Mouse (Mus musculus): ENCODE results near the gene Hoxa9. TPM values are rescaled to one million over a fixed set of nuclear protein-coding genes. Genes with fewer than 3 reads are reported as not detected.

The Hoxa9 gene
- 0.43 TPM for polyA plus RNA-seq (2014; fragmentation: Illumina TruSeq; extraction: RNeasy Lipid Tissue Mini Kit (QIAGEN cat#74804); ENCODE audit: low read depth, low replicate concordance)

DNA sequence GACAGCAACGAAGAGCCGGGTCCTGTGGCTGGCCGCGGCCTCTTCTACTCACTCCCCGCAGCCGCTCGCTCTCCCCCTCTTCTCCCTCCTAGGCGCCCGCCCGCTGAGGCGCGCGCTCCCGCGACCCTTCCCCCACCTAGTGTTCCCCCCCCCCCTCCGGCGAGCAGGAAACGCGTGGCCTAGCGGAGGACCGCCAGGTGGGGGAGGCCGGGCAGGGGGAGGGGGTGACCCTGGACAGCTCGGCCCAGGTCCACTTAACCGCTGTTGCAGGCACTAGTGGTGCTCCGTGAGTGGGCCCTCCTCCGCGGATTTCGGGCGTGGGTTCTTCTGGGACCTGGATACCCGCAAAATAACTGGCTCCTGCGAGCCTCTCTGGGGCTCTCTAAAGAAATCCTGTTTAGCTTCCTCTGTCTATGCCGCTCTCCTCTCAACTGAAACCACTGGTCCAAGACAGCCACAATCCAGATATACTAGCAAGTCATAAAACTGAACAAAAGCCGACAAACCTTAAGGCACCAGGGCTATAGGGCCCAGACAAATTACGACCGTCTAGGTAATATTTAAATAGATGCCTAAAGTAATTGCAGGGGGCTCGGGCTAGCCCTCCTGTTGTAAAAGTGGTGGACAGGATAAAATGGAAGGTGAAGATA, at the start of gene Hoxa9:
Gene Hoxa9 (minus strand): TSS at position 574 of the 650 bp plus-strand sequence.

DNA sequence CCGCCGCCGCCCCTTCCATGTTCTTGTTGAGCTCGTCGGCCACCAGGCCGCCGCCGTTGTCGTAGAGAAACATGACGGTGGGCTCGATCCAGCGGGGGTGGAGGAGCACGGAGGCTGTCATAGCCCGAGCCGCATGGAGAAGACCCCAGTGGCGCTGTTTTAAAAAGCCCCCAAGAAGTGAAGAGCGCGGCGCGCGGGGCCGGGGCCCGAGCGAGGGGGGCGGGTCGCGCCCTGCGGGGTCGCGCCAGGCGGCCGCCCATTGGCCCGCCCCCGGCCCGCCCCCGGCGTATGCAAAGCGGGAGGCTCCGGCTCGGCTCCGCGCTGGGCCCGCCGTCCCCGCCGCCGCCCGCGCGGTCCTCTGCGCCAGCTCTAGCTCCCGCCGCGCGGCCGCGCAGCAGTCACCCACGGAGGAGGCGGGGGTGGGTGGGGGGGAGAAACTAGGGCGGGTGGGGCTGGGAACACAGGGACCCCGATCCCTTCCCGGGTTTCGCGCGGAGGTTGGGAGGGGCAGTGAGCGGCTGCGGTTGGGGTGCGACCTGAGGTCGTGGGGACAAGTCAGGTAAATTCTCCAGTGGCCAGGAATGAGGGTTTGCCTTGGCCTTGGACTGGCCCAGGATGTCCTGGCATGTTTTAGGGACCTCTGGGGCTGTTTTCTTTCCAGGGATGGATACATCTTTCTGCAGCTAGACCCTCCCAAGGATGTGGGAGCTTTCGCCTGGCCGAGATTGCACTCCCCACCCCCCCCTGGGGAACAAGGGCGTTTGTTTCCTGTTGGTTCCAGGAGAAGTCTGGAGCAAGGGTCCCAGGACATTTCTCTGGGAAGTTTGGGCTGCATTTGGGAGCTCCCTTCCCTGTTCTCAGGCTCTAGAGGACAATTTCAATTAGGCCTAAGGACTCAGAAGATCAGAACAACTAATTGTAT, 30.0 kb upstream of the Hoxa9 start, which contains the start of gene Hoxa13:
Gene Hoxa13 (minus strand): TSS at position 227 of the 922 bp plus-strand sequence.

DNA sequence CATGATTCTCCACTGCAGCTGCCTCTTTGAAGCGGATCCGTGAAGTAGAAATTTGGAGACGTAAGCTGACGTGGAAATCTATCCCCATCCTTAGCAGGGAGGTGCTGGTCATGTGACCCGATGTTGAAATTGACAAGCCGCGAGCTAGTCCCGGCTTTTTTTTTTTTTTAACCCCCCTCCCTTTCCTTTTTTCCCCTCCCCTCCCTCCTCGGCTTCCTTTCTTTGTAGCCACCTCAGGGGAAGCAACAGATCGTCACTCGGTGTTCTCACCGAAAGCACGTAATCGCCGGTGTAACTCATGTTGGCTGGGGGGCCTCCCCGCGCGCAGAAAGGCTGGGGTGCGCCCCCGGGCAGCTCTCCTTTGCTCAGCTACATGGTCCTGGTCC, 14.9 kb upstream of the Hoxa9 start, which contains the start of gene Hoxa11:
Gene Hoxa11 (minus strand): TSS at position 54 of the 386 bp plus-strand sequence.

DNA sequence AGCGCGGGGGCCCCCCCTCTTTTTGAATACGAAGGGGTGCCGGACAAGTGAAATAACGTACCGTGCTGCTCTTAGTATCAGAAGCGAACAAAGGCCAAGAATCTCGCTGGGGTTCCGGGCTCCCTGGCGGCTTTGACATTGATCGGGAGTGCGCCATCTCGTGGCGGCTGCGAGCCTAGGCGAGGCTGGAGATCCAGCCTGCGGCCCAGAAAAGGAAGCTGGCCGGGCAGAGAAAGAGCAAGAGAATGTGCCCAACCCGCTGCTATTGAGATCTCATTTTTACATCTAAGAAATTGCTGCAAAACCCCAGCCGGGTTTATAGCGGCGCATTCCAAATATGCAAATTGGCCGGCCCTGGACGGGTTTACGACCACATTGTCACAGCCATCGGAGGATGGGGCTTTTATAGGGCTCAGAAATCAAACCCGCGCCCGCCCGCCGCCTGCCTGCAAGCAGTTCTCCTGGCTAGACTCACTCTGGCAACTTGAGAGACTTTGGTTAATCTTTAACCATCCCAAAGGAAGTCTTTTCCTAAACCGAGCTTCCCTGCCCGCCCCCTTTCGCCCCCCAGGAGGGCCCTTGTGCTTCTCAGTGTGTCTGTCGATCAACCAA, 9.6 kb upstream of the Hoxa9 start, which contains the start of gene Hoxa10:
Gene Hoxa10 (minus strand): TSS at position 466 of the 612 bp plus-strand sequence.

DNA sequence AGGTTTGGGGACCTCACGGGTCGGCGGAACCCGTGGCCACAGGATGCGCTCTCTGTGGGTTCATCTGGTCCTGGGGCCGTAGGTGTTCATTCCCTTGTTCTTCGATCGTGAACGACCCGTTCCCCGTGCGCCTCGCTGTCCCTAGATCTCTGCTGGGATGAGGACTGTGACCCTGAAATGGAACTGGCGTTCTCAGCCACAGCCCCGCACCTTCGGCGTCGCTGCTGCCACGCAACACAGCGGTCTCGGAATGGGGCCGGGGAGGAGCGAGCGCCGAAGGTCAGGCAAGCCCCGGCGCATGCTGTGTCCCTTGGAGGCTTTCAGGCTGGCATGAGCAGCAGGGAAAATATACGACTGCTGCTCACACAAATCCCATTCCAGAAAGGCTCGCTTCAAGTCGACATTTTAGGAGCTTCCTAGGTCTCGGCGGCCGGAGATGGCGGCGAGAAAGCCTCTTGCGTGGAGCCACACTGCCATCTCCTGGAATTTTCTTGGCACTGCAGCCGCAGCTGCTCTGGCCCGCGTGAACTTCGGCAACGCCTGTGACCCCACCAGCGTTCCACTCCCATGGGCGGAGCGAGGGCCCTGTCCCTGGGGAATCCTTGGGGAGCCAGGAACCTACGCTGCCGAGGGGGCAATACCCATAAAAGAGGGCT, 9.4 kb downstream of the Hoxa9 start, which contains the start of gene Hoxa7:
Gene Hoxa7 (minus strand): TSS at position 518 of the 656 bp plus-strand sequence.

DNA sequence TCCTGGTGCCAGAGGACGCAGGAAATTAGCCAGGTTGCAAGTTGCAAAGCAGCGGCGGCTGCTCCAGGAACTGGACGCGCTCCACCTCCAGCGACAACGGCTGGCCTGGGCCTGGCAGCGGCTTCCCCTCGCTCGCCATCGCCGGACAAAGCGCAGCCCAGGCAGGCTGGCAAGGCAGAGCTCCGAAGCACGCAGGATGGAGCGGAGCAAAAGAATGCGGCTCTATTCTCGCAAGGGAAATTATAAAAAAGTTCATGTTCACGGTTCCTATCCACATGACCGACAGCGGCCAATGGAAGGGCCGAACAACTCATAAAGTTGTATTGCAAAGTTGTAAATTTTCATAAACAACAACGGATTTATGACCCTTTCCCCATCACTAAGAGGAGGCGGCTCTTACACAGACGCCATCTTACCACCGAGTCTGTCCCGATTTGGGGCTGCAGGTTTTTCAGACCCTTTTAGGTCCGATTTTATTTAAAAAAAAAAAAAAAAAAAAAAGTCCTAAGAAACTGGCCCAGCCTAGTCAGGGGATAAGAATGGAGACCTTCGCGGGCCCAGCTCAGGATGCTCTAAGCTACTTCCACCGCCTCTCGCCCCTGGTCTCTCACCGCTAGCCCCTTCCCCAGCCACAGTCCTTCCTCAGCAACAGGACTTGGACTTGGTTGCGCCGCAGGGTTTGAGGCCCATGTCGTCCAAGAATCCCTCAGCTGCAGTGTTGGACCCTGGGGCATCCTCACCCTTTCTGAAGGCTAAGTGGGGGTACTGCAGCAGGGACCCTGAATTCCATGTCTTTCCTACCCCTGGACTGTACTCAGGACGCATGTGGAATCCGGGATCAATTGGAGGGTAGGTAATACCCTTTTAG, 17.5 kb downstream of the Hoxa9 start, which contains the start of the genes Hoxa3 and Gm28308:
Gene Hoxa3 (minus strand): TSS at position 218 of the 868 bp plus-strand sequence.
Gene Gm28308 (minus strand): TSS at position 221 of the 868 bp plus-strand sequence.

DNA sequence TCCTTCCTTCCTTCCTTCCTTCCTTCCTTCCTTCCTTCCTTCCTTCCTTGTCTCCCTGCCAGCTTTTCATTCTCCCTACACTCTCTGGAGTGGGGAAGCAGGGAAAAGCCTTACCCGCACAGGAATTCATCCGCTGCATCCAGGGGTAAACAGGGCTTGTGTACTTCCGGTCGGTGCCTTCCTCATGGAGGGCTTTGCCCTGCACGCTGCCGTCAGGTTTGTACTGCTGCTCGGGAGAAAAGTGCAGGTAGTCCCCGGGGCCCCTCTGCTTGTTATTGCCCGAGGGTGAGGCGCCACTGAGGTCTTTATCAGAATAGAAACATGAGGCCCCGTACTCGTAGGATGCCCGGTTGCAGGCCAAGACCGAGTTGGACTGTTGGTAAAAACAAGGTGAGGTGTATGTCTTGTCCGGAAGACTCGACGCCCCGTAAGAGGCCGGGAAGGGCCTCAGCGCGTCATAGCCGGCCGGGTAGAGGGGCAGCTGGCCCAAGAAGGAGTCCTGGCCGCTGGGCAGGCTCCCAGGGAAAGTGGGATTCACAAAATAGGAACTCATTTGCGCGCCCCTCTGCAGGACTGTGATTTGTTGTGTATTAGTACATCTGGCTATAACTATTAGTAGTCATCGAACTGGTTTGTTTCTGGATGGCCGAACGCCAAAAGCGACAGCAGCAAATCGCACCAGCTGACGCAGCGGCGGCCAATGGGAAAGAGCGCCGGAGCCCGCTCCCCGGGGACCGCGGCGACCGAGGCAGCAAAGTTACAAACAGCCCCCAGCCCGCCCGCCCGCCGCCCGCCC, 22.6 kb downstream of the Hoxa9 start, which contains the start of gene Hoxa6:
Gene Hoxa6 (minus strand): TSS at position 651 of the 796 bp plus-strand sequence.

DNA sequence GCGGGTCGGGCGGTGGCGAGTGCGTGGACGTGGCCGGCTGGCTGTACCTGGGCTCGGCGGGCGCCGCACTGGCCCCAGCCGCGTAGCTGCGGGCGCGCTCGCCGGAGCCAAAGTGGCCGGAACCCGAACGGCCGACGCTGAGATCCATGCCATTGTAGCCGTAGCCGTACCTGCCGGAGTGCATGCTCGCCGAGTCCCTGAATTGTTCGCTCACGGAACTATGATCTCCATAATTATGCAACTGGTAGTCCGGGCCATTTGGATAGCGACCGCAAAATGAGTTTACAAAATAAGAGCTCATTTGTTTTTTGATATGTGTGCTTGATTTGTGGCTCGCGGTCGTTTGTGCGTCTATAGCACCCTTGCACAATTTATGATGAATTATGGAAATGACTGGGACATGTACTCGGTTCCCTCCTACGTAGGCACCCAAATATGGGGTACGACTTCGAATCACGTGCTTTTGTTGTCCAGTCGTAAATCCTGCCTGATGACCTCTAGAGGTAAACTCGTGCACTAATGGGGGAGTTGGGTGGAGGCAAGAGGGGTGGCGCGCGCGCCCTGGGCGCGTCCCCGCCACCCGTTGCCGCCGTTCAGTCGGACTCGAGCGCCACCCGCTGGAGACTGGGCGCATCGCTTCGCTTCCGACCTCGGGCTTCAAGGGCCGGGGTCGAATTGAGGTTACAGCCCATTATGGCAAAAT, 26.7 kb downstream of the Hoxa9 start, which contains the start of gene Hoxa5:
Gene Hoxa5 (minus strand): TSS at position 538 of the 703 bp plus-strand sequence.

DNA sequence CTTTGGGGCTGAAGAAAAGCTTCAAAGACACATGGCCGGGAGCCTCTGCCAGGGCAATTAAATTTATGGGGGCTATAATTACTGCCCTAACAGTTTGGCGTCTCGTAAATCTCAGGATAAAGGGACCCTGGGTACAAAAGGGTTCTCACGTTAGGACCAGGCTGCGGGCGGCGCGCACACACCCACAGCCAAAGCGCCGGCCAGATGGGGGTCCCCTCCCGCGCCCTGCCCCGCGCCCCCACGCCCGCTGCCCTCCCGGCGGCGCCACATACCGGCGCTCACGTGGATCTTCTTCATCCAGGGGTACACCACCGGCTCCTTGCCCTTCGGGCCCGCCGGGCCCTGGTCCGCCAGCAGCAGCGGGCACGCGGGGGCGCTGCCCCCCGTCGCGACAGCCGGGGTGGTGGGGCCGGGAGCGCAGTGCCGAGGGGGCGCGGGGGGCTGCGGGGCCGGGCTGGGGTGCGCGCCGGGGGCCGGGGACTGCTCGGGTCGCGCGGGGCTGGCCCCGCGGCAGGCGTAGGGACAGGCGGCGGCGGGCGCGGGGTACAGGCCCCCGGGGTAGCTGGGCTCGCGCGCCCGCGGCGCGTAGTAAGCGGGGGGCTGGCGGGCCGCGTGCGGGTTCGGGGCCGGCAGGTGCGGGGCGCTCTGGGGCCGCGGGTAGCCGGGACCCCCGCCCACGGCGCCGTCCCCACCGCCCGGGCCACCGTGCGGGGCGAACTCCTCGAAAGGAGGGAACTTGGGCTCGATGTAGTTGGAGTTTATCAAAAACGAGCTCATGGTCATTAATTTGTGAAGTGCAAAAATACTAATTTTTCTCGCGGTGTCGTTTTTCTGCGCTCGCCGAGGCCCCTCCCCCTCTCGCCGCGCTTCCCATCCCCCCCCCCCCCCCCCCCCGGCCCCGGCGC, 39.7 kb downstream of the Hoxa9 start, which contains the start of gene Hoxa4:
Gene Hoxa4 (minus strand): TSS at position 848 of the 905 bp plus-strand sequence.

DNA sequence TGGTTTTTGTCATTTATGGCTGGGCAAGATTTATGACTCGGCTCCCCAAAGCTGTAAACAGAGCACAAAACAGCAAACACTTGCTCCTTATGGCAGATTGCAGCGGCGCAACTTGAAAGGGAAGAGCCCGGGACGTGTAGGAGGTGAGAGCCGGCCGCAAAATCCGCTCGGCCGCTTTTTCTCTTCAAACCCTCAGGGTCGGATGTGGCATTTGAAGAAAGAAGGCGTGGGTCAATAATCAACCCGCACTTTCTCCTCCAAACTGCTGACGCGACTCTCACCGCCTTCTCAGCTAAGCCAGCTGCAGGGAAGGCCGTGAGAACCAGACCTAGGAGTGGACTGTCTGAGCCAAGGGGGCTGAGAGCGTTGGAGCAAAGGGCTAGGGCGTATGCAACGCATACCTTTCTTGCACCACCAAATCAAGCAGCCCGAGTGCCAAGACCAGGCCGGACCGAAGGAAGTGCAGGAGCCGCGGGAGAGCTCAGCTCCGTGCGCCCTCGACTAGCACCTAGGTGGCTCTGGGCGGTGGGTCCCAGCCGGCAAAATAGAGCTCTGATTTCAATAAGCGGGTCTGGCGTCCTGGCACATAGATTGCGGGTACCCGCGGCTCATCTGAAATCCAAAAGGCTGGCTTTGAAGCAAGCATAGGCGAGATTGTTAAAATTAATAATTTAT, 53.7 kb downstream of the Hoxa9 start, which contains the start of gene 5730596B20Rik:
Gene 5730596B20Rik (plus strand): TSS at position 438 of the 675 bp plus-strand sequence.

Other genes starting within 250 kb of the Hoxa9 start
- 33.6 TPM for gene Skap2, start 218.5 kb downstream of the Hoxa9 start, polyA plus RNA-seq (2014; fragmentation: Illumina TruSeq; extraction: RNeasy Lipid Tissue Mini Kit (QIAGEN cat#74804); ENCODE audit: low read depth, low replicate concordance)
- 0.13 TPM for gene Hoxa1, start 72.8 kb downstream of the Hoxa9 start, polyA plus RNA-seq (2014; fragmentation: Illumina TruSeq; extraction: RNeasy Lipid Tissue Mini Kit (QIAGEN cat#74804); ENCODE audit: low read depth, low replicate concordance)
- gene Hoxa2, start 66.3 kb downstream of the Hoxa9 start, polyA plus RNA-seq (2014; fragmentation: Illumina TruSeq; extraction: RNeasy Lipid Tissue Mini Kit (QIAGEN cat#74804); ENCODE audit: low read depth, low replicate concordance): not detected
- not detected for gene 5730596B20Rik, start 53.6 kb downstream of the Hoxa9 start, polyA plus RNA-seq (2014; fragmentation: Illumina TruSeq; extraction: RNeasy Lipid Tissue Mini Kit (QIAGEN cat#74804); ENCODE audit: low read depth, low replicate concordance)
- 51.6 TPM for gene Hoxa4, start 39.3 kb downstream of the Hoxa9 start, polyA plus RNA-seq (2014; fragmentation: Illumina TruSeq; extraction: RNeasy Lipid Tissue Mini Kit (QIAGEN cat#74804); ENCODE audit: low read depth, low replicate concordance)
- 0.28 TPM for gene Hoxa5, start 26.5 kb downstream of the Hoxa9 start, polyA plus RNA-seq (2014; fragmentation: Illumina TruSeq; extraction: RNeasy Lipid Tissue Mini Kit (QIAGEN cat#74804); ENCODE audit: low read depth, low replicate concordance)
- gene Hoxa6, start 22.4 kb downstream of the Hoxa9 start, polyA plus RNA-seq (2014; fragmentation: Illumina TruSeq; extraction: RNeasy Lipid Tissue Mini Kit (QIAGEN cat#74804); ENCODE audit: low read depth, low replicate concordance): not detected
- 2.9 TPM for gene Hoxa3, start 17.8 kb downstream of the Hoxa9 start, polyA plus RNA-seq (2014; fragmentation: Illumina TruSeq; extraction: RNeasy Lipid Tissue Mini Kit (QIAGEN cat#74804); ENCODE audit: low read depth, low replicate concordance)
- gene Gm28308, start 17.8 kb downstream of the Hoxa9 start, polyA plus RNA-seq (2014; fragmentation: Illumina TruSeq; extraction: RNeasy Lipid Tissue Mini Kit (QIAGEN cat#74804); ENCODE audit: low read depth, low replicate concordance): not detected
- 0.59 TPM for gene Hoxa7, start 9.2 kb downstream of the Hoxa9 start, polyA plus RNA-seq (2014; fragmentation: Illumina TruSeq; extraction: RNeasy Lipid Tissue Mini Kit (QIAGEN cat#74804); ENCODE audit: low read depth, low replicate concordance)
- not detected for gene Hoxa10, start 9.8 kb upstream of the Hoxa9 start, polyA plus RNA-seq (2014; fragmentation: Illumina TruSeq; extraction: RNeasy Lipid Tissue Mini Kit (QIAGEN cat#74804); ENCODE audit: low read depth, low replicate concordance)
- not detected for gene Hoxa11, start 14.7 kb upstream of the Hoxa9 start, polyA plus RNA-seq (2014; fragmentation: Illumina TruSeq; extraction: RNeasy Lipid Tissue Mini Kit (QIAGEN cat#74804); ENCODE audit: low read depth, low replicate concordance)
- gene Hoxa13, start 29.8 kb upstream of the Hoxa9 start, polyA plus RNA-seq (2014; fragmentation: Illumina TruSeq; extraction: RNeasy Lipid Tissue Mini Kit (QIAGEN cat#74804); ENCODE audit: low read depth, low replicate concordance): not detected
- gene Evx1, start 82.4 kb upstream of the Hoxa9 start, polyA plus RNA-seq (2014; fragmentation: Illumina TruSeq; extraction: RNeasy Lipid Tissue Mini Kit (QIAGEN cat#74804); ENCODE audit: low read depth, low replicate concordance): not detected

Data from testis, adult 10 weeks (tissue).